Mouse (Mus musculus) hindbrain, postnatal 0 days (tissue): Measurements from ENCODE around the gene Cdcp1. TPM values are rescaled to one million over a fixed set of nuclear protein-coding genes. Genes with fewer than 3 reads are reported as not detected.

Experiments used
- ATAC-seq: fragments of 200-750 bp; cut with Nextera tagmentation; 2 replicates; pipeline ENCODE4 v1.8.0; 2017; ENCODE audit warnings: mild to moderate bottlenecking, moderate TSS enrichment, moderate library complexity
- DNase-seq: peaks from one replicate; pipeline ENCODE4 v3.0.0-alpha.2; 2015; ENCODE audit warnings: low spot score
- H3K27ac ChIP-seq: fragments of 300-500 bp; sonication (generic); 2 replicates; pipeline ENCODE4 v1.5.1; 2014; ENCODE audit warnings: mild to moderate bottlenecking
- H3K27me3 ChIP-seq: fragments of 300-500 bp; sonication (generic); 2 replicates; pipeline ENCODE4 v1.6.1; 2014; ENCODE audit warnings: low read length, mixed read lengths; ENCODE audit not compliant: insufficient read depth
- H3K36me3 ChIP-seq: fragments of 300-500 bp; sonication (generic); 2 replicates; pipeline ENCODE4 v1.6.1; 2014; ENCODE audit warnings: low read length, mixed read lengths; ENCODE audit not compliant: insufficient read depth
- H3K4me1 ChIP-seq: fragments of 300-500 bp; sonication (generic); 2 replicates; pipeline ENCODE4 v1.6.1; 2014; ENCODE audit warnings: antibody characterized with exemption, low read length, mixed read lengths; ENCODE audit not compliant: insufficient read depth
- H3K4me2 ChIP-seq: fragments of 300-500 bp; sonication (generic); 2 replicates; pipeline ENCODE4 v1.6.1; 2014; ENCODE audit warnings: low read depth, mild to moderate bottlenecking, low read length, moderate library complexity, mixed read lengths
- H3K4me3 ChIP-seq: fragments of 300-500 bp; sonication (generic); 2 replicates; pipeline ENCODE4 v1.5.1; 2014; ENCODE audit warnings: low read length
- H3K9ac ChIP-seq: fragments of 300-500 bp; sonication (generic); replicated peaks from 2 replicates; pipeline ENCODE4 v1.6.1; 2014; ENCODE audit warnings: mild to moderate bottlenecking, low read length, moderate library complexity, mixed read lengths
- H3K9me3 ChIP-seq: fragments of 300-500 bp; sonication (generic); 2 replicates; pipeline ENCODE4 v1.6.1; 2016; ENCODE audit warnings: low read length, mixed read lengths
- CTCF ChIP-seq: IDR thresholded peaks from 2 replicates; pipeline ENCODE4 v1.5.1; 2016; ENCODE audit warnings: antibody characterized with exemption, control low read depth, low read depth
- WGBS: fragments of 180-500 bp; shearing (Covaris S2); extraction: QIAGEN DNeasy Blood & Tissue Kit; methylation state at CpG from one replicate; pipeline ENCODE4 v1.1.7; 2014; 5-methylcytosine and 5-hydroxymethylcytosine counted together
- polyA plus RNA-seq: library from polyadenylated mRNA; unstranded; fragments of >200 nt; fragmentation: Nextera tagmentation; extraction: Ambion mirVana; gene quantifications from 2 replicates; pipeline ENCODE4 v1.2.1, GENCODE M21; 2015
- total RNA-seq: library from RNA; depleted of rRNA; stranded (reverse); fragments of >200 nt; gene quantifications from 2 replicates; pipeline ENCODE4 v1.2.3, GENCODE M21; 2014

Cdcp1 gene
- total and polyA plus RNA-seq, 2 experiments from 2014 or later: 0.14 to 0.26 TPM

GRCm38 (mm10) chr9:123139887-123140614 is 75.8 kb downstream of the Cdcp1 start:
- Histone ChIP-seq H3K4me2 (no peak overlapping the region), H3K36me3 (peaks cover 26% of the 10 kb centered on the region), H3K4me3 (no peak overlapping the region), H3K27ac (peak overlapping the region; percentile 58; the same call in 1 of the 2 replicates), H3K9ac (no peak overlapping the region), H3K4me1 (no peaks in the 10 kb centered on the region), H3K9me3 (no peaks in the 10 kb centered on the region), H3K27me3 (no peaks in the 10 kb centered on the region)
- DNase-seq (no peak), ATAC-seq (no peak)
- 69% methylated on average over 4 of the region's 4 CpGs for WGBS
- no peak for TF ChIP-seq CTCF

- Histone ChIP-seq H3K27ac (peak overlapping the region; percentile 58; the same call in 1 of the 2 replicates), H3K4me2 (no peak overlapping the region), H3K27me3 (no peaks in the 10 kb centered on the region), H3K4me1 (no peaks in the 10 kb centered on the region), H3K9ac (no peak overlapping the region), H3K4me3 (no peak overlapping the region), H3K9me3 (no peaks in the 10 kb centered on the region), H3K36me3 (peaks cover 37% of the 10 kb centered on the region)
- DNase-seq (peak; percentile 23), ATAC-seq (peak; percentile 57; the same call in 1 of the 2 replicates)
- 50% methylated on average over 5 of the region's 5 CpGs for WGBS
- TF ChIP-seq CTCF: no peak
Observed at GRCm38 (mm10) chr9:123138891-123139474, 76.9 kb downstream of the Cdcp1 start.

GRCm38 (mm10) chr9:123136953-123137682 is 78.7 kb downstream of the Cdcp1 start:
- no peak for TF ChIP-seq CTCF
- ATAC-seq: no peak
- no peak overlapping the region for H3K4me2 ChIP-seq
- peaks cover 54% of the 10 kb centered on the region for H3K36me3 ChIP-seq
- no peak overlapping the region for H3K9ac ChIP-seq
- WGBS: 85% methylated on average over 7 of the region's 7 CpGs
- no peak for DNase-seq
- no peaks in the 10 kb centered on the region for H3K4me1 ChIP-seq
- no peaks in the 10 kb centered on the region for H3K27me3 ChIP-seq
- H3K4me3 ChIP-seq: no peak overlapping the region
- no peak overlapping the region for H3K27ac ChIP-seq
- H3K9me3 ChIP-seq: no peaks in the 10 kb centered on the region

GRCm38 (mm10) chr9:123132994-123133393 is 82.8 kb downstream of the Cdcp1 start:
- no peak overlapping the region for H3K9ac ChIP-seq
- H3K9me3 ChIP-seq: no peaks in the 10 kb centered on the region
- ATAC-seq: no peak
- no peak for TF ChIP-seq CTCF
- no peak for DNase-seq
- peaks cover 75% of the 10 kb centered on the region for H3K36me3 ChIP-seq
- H3K4me3 ChIP-seq: no peak overlapping the region
- H3K27ac ChIP-seq: no peak overlapping the region
- 87% methylated on average over 3 of the region's 3 CpGs for whole genome bisulfite sequencing
- no peak overlapping the region for H3K4me2 ChIP-seq
- H3K27me3 ChIP-seq: no peaks in the 10 kb centered on the region
- H3K4me1 ChIP-seq: no peaks in the 10 kb centered on the region

GRCm38 (mm10) chr9:123127663-123128062 is 88.2 kb downstream of the Cdcp1 start:
- Histone ChIP-seq H3K4me1 (no peaks in the 10 kb centered on the region), H3K27ac (no peak overlapping the region), H3K9me3 (no peaks in the 10 kb centered on the region), H3K9ac (no peak overlapping the region), H3K4me3 (no peak overlapping the region), H3K36me3 (peaks cover 43% of the 10 kb centered on the region), H3K27me3 (no peaks in the 10 kb centered on the region), H3K4me2 (no peak overlapping the region)
- ATAC-seq: no peak
- 95% methylated on average over 6 of the region's 6 CpGs for WGBS
- no peak for DNase-seq
- TF ChIP-seq CTCF: no peak

GRCm38 (mm10) chr9:123124413-123124981 is 91.3 kb downstream of the Cdcp1 start:
- H3K36me3 ChIP-seq: peaks cover 38% of the 10 kb centered on the region
- no peak overlapping the region for H3K27ac ChIP-seq
- no peak overlapping the region for H3K4me3 ChIP-seq
- H3K4me1 ChIP-seq: no peaks in the 10 kb centered on the region
- ATAC-seq: no peak
- TF ChIP-seq CTCF: no peak
- H3K9ac ChIP-seq: no peak overlapping the region
- no peak for DNase-seq
- WGBS: 97% methylated on average over 2 of the region's 2 CpGs
- H3K4me2 ChIP-seq: no peak overlapping the region
- H3K27me3 ChIP-seq: no peaks in the 10 kb centered on the region
- H3K9me3 ChIP-seq: no peaks in the 10 kb centered on the region
